Mouse (Mus musculus) limb, embryonic 11.5 days (tissue): ENCODE data around the gene Itih4. TPM values are rescaled to one million over a fixed set of nuclear protein-coding genes. Genes with fewer than 3 reads are reported as not detected.

Experiments used
- ATAC-seq: fragments of 200-750 bp; cut with Nextera tagmentation; 2 replicates; pipeline ENCODE4 v1.8.0; 2017; ENCODE audit warnings: low read depth; ENCODE audit not compliant: insufficient number of reproducible peaks, low FRiP score, low TSS enrichment
- DNase-seq: peaks from one replicate; pipeline ENCODE4 v3.0.0-alpha.2; 2015; ENCODE audit warnings: low spot score
- H3K27ac ChIP-seq: fragments of 300-500 bp; sonication (generic); replicated peaks from 2 replicates; pipeline ENCODE4 v1.5.1; 2014; ENCODE audit warnings: low read depth, mild to moderate bottlenecking, low read length
- H3K27me3 ChIP-seq: fragments of 300-500 bp; sonication (generic); 2 replicates; pipeline ENCODE4 v1.6.1; 2014; ENCODE audit warnings: mild to moderate bottlenecking, low read length, mixed read lengths; ENCODE audit not compliant: control insufficient read depth, insufficient read depth
- H3K36me3 ChIP-seq: fragments of 300-500 bp; sonication (generic); 2 replicates; pipeline ENCODE4 v1.6.1; 2014; ENCODE audit warnings: mild to moderate bottlenecking, low read length, moderate library complexity, mixed read lengths; ENCODE audit not compliant: control insufficient read depth, insufficient read depth
- H3K4me1 ChIP-seq: fragments of 300-500 bp; sonication (generic); 2 replicates; pipeline ENCODE4 v1.6.1; 2014; ENCODE audit warnings: low read length, mixed read lengths; ENCODE audit not compliant: control insufficient read depth, insufficient read depth
- H3K4me2 ChIP-seq: fragments of 300-500 bp; sonication (generic); 2 replicates; pipeline ENCODE4 v1.6.1; 2014; ENCODE audit warnings: low read depth, mild to moderate bottlenecking, moderate library complexity; ENCODE audit not compliant: severe bottlenecking
- H3K4me3 ChIP-seq: fragments of 300-500 bp; sonication (generic); 2 replicates; pipeline ENCODE4 v1.5.1; 2014; ENCODE audit warnings: low read depth, low read length
- H3K9ac ChIP-seq: fragments of 300-500 bp; sonication (generic); 2 replicates; pipeline ENCODE4 v1.6.1; 2014; ENCODE audit warnings: mild to moderate bottlenecking, low read length
- H3K9me3 ChIP-seq: fragments of 300-500 bp; sonication (generic); 2 replicates; pipeline ENCODE4 v1.6.1; 2016; ENCODE audit warnings: low read length; ENCODE audit not compliant: control insufficient read depth
- WGBS: fragments of 180-500 bp; shearing (Covaris S2); extraction: QIAGEN DNeasy Blood & Tissue Kit; methylation state at CpG from one replicate; pipeline ENCODE4 v1.1.7; 2014; 5-methylcytosine and 5-hydroxymethylcytosine counted together
- polyA plus RNA-seq: library from polyadenylated mRNA; unstranded; fragments of >200 nt; fragmentation: Nextera tagmentation; extraction: Ambion mirVana; gene quantifications from 2 replicates; pipeline ENCODE4 v1.2.1, GENCODE M21; 2014

Itih4 gene
- polyA plus RNA-seq, 1 experiment from 2014 or later, result not detected

- no peaks in the 10 kb centered on the region for H3K9me3 ChIP-seq
- H3K9ac ChIP-seq, result no peak overlapping the region
- no peak for ATAC-seq
- no peaks in the 10 kb centered on the region for H3K36me3 ChIP-seq
- no peak overlapping the region for H3K4me3 ChIP-seq
- H3K4me1 ChIP-seq, result no peaks in the 10 kb centered on the region
- no peak for DNase-seq
- no peaks in the 10 kb centered on the region for H3K27me3 ChIP-seq
- H3K4me2 ChIP-seq, result no peak overlapping the region
- H3K27ac ChIP-seq, result no peak overlapping the region
- WGBS, result 90% methylated on average over 8 of the region's 8 CpGs
These were observed 24.9 kb downstream of the Itih4 start for GRCm38 (mm10) chr14:30911141-30911540.

GRCm38 (mm10) chr14:30912641-30913040, 26.4 kb downstream of the Itih4 start:
- Histone ChIP-seq H3K36me3 (no peaks in the 10 kb centered on the region), H3K4me2 (no peak overlapping the region), H3K9ac (no peak overlapping the region), H3K27ac (no peak overlapping the region), H3K9me3 (no peaks in the 10 kb centered on the region), H3K27me3 (no peaks in the 10 kb centered on the region), H3K4me1 (no peaks in the 10 kb centered on the region), H3K4me3 (no peak overlapping the region)
- DNase-seq, result no peak
- 78% methylated on average over 8 of the region's 8 CpGs for WGBS
- no peak for ATAC-seq

- ATAC-seq, result no peak
- 90% methylated on average over 5 of the region's 5 CpGs for WGBS
These were observed 27.1 kb downstream of the Itih4 start for GRCm38 (mm10) chr14:30913404-30913803.

GRCm38 (mm10) chr14:30916516-30916915, 30.2 kb downstream of the Itih4 start:
- Histone ChIP-seq H3K9ac (no peak overlapping the region), H3K27me3 (no peaks in the 10 kb centered on the region), H3K27ac (no peak overlapping the region), H3K36me3 (no peaks in the 10 kb centered on the region), H3K4me1 (no peaks in the 10 kb centered on the region), H3K9me3 (no peaks in the 10 kb centered on the region), H3K4me3 (no peak overlapping the region), H3K4me2 (no peak overlapping the region)
- ATAC-seq (no peak), DNase-seq (no peak)
- 89% methylated on average over 1 of the region's 1 CpGs for WGBS

More at GRCm38 (mm10) chr14:30913404-30913803, 27.1 kb downstream of the Itih4 start:
- Histone ChIP-seq H3K9ac (no peak overlapping the region), H3K36me3 (no peaks in the 10 kb centered on the region), H3K9me3 (no peaks in the 10 kb centered on the region), H3K27me3 (no peaks in the 10 kb centered on the region), H3K4me1 (no peaks in the 10 kb centered on the region), H3K4me3 (no peak overlapping the region), H3K4me2 (no peak overlapping the region), H3K27ac (no peak overlapping the region)
- no peak for DNase-seq

- H3K36me3 ChIP-seq, result no peaks in the 10 kb centered on the region
These were observed 35.9 kb downstream of the Itih4 start for GRCm38 (mm10) chr14:30922053-30922670.

GRCm38 (mm10) chr14:30923375-30924105, 37.3 kb downstream of the Itih4 start, which contains the start of gene Itih3:
Gene Itih3, minus strand, starts transcription at chr14:30923760.
- no peaks in the 10 kb centered on the region for H3K36me3 ChIP-seq
- no peak for ATAC-seq
- no peak within 1 kb of the TSS for H3K4me3 ChIP-seq
- H3K4me2 ChIP-seq, result no peak within 1 kb of the TSS
- no peak for DNase-seq
- no peaks in the 10 kb centered on the region for H3K27me3 ChIP-seq
- no peak within 1 kb of the TSS for H3K27ac ChIP-seq
- WGBS, result 75% methylated on average over 6 of the region's 6 CpGs
- H3K9ac ChIP-seq, result 0 out of 2 replicates have a peak within 1 kb of the TSS, but pooled peaks have one; percentile 17
- no peaks in the 10 kb centered on the region for H3K9me3 ChIP-seq
- no peaks in the 10 kb centered on the region for H3K4me1 ChIP-seq

More at GRCm38 (mm10) chr14:30922053-30922670, 35.9 kb downstream of the Itih4 start:
- no peaks in the 10 kb centered on the region for H3K9me3 ChIP-seq
- H3K27me3 ChIP-seq, result no peaks in the 10 kb centered on the region
- no peak for ATAC-seq
- H3K27ac ChIP-seq, result no peak overlapping the region
- H3K4me2 ChIP-seq, result no peak overlapping the region
- WGBS, result 75% methylated on average over 8 of the region's 8 CpGs
- H3K4me1 ChIP-seq, result no peaks in the 10 kb centered on the region
- no peak overlapping the region for H3K9ac ChIP-seq
- DNase-seq, result no peak
- H3K4me3 ChIP-seq, result no peak overlapping the region

- Histone ChIP-seq H3K27me3 (no peaks in the 10 kb centered on the region), H3K9me3 (no peaks in the 10 kb centered on the region), H3K4me1 (no peaks in the 10 kb centered on the region), H3K9ac (no peak overlapping the region), H3K27ac (no peak overlapping the region), H3K36me3 (no peaks in the 10 kb centered on the region), H3K4me2 (no peak overlapping the region), H3K4me3 (no peak overlapping the region)
- 90% methylated on average over 3 of the region's 3 CpGs for WGBS
- ATAC-seq, result no peak
- no peak for DNase-seq
These were observed 39.2 kb downstream of the Itih4 start for GRCm38 (mm10) chr14:30925492-30925891.

GRCm38 (mm10) chr14:30930386-30930785, 44.1 kb downstream of the Itih4 start:
- Histone ChIP-seq H3K27ac (no peak overlapping the region), H3K4me2 (no peak overlapping the region), H3K4me3 (no peak overlapping the region), H3K9ac (no peak overlapping the region), H3K27me3 (no peaks in the 10 kb centered on the region), H3K4me1 (no peaks in the 10 kb centered on the region), H3K9me3 (no peaks in the 10 kb centered on the region), H3K36me3 (no peaks in the 10 kb centered on the region)
- ATAC-seq (no peak), DNase-seq (no peak)
- WGBS, result 92% methylated on average over 4 of the region's 4 CpGs
